Mouse (Mus musculus): ENCODE measurements around the gene Def6. TPM values are rescaled to one million over a fixed set of nuclear protein-coding genes. Genes with fewer than 3 reads are reported as not detected.
A peak's percentile ranks its signal among the peaks of the same experiment; 100 is the strongest.

The Def6 gene
- total and polyA plus RNA-seq, 3 experiments: 31.3 to 81.8 (median 53.6) TPM

DNA sequence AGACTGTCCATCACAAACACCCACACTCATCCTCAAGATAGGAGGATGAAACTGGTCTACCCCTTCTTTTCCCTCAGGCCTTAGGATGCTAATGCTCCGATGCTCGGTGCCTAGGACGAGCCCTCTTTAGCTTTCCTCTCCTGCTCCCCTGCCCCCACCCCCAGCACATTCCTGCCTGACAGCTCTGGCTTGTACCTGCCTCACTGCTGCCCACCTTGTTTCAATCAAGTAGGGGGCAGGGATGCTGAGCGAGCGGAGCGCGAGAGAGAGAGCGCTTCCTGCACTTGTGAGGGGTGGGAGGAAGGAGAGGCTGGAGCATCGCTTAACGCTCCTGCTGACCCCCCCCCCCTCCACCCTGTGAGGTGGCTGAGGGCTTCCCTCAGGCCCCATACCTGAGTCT, 47.2 kb upstream of the Def6 start:
- Histone ChIP-seq H3K27me3 (replicated peaks) (peaks cover 86% of the 10 kb centered on the region), H3K9me3 (replicated peaks; ENCODE audit: low read length) (no peaks in the 10 kb centered on the region), H3K27ac (ENCODE audit: insufficient read depth, low read depth) (no peak overlapping the region), H3K9ac (ENCODE audit: insufficient read depth, low read depth) (no peak overlapping the region), H3K36me3 (replicated peaks in 1 of 2; ENCODE audit: control insufficient read depth in 1 of 2, insufficient read depth in 1 of 2, low read length in 1 of 2) (no peaks in the 10 kb centered on the region), H3K79me2 (replicated peaks; ENCODE audit: control insufficient read depth, extremely low read depth, insufficient read depth, poor library complexity, severe bottlenecking) (no peaks in the 10 kb centered on the region), H3K4me3 (replicated peaks in 1 of 3; ENCODE audit: low read depth in 2 of 3, low read length in 2 of 3, poor library complexity in 1 of 3) (no peak overlapping the region), H3K4me1 (ENCODE audit: control insufficient read depth in 1 of 2, insufficient read depth in 2 of 2) (no peaks in the 10 kb centered on the region), H3K4me2 (ENCODE audit: insufficient read depth, low read depth, poor library complexity, severe bottlenecking) (no peak overlapping the region)
- DNase-seq (ENCODE audit: extremely low read depth): no peak
- dilution Hi-C loops (cut with MboI; ENCODE audit: extremely low pct_ligation_motif_present, extremely low pct_unique_long_range_greater_than_20kb, low sequenced_read_pairs) (no loop called here), in situ Hi-C loops (cut with MboI; ENCODE audit: low pct_ligation_motif_present, low pct_unique_long_range_greater_than_20kb, low sequenced_read_pairs) (loop anchor here (5.0 to 10.0 kb wide), 2 partner anchors 78 to 176 kb away; partner anchors contain the start of gene Tcp11)
- no peak for TF ChIP-seq ZKSCAN1 (IDR thresholded peaks at IDR 0.05; ENCODE audit: borderline replicate concordance, low read depth, low read length)
- TF ChIP-seq HCFC1 (IDR thresholded peaks at IDR 0.05; ENCODE audit: low read depth, low read length): no peak
- no peak for TF ChIP-seq BHLHE40 (IDR thresholded peaks at IDR 0.05; ENCODE audit: low read depth, low read length)
- no peak for TF ChIP-seq E2F4 (IDR thresholded peaks at IDR 0.05; ENCODE audit: insufficient replicate concordance, low read depth, low read length)
- no peak for TF ChIP-seq TCF12 (IDR thresholded peaks at IDR 0.05; ENCODE audit: low read depth, low read length)
- no peak for TF ChIP-seq RCOR1 (conservative IDR thresholded peaks at IDR 0.05; ENCODE audit: low read depth, low read length)
- TF ChIP-seq NRF1 (IDR thresholded peaks at IDR 0.05; ENCODE audit: low read depth, low read length): no peak
- TF ChIP-seq ZNF384 (IDR thresholded peaks at IDR 0.05; ENCODE audit: low read depth, low read length): no peak

DNA sequence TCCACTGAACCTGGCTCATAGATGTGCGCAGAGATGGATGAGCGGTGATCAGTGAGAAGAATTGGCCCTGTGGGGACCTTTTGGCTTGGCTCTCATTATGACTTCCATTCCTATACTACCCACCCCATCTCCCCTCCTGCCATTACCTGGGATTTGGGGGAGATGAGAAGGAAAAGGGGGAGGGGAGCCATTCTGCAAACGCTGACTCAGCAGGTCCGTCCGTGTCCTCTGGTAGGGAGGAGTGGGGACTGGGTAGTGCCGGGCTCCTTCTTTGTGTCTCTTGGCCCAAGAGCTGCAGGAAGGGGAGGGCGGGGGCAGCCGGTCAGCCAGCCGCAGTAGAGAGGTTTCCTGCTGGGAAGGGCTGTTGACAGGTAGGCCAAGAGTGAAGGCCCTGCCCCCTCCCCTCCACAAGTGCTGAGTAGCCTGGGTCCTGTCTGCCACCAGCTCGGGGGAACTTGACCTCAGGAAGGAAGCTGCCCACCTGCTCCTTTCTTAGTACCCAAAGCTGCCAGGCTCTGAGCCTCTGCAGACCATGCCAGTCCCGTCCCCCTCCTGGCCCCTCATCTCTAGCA, 46.2 kb upstream of the Def6 start:
- no peaks in the 10 kb centered on the region for H3K9me3 ChIP-seq (replicated peaks; ENCODE audit: low read length)
- no peak overlapping the region for H3K9ac ChIP-seq (ENCODE audit: insufficient read depth, low read depth)
- no peak overlapping the region for H3K4me3 ChIP-seq (replicated peaks in 1 of 3; ENCODE audit: low read depth in 2 of 3, low read length in 2 of 3, poor library complexity in 1 of 3)
- dilution Hi-C loops (cut with MboI; ENCODE audit: extremely low pct_ligation_motif_present, extremely low pct_unique_long_range_greater_than_20kb, low sequenced_read_pairs): no loop called here
- TF ChIP-seq USF1 (IDR thresholded peaks at IDR 0.05; ENCODE audit: low read depth, low read length): no peak
- TF ChIP-seq MXI1 (IDR thresholded peaks at IDR 0.05; ENCODE audit: low read depth, low read length): no peak
- peak; percentile 69; the same call in 1 of the 2 replicates for TF ChIP-seq MAFK (IDR thresholded peaks at IDR 0.05; ENCODE audit: insufficient replicate concordance, low read length)
- DNase-seq (ENCODE audit: extremely low read depth): no peak
- H3K79me2 ChIP-seq (replicated peaks; ENCODE audit: control insufficient read depth, extremely low read depth, insufficient read depth, poor library complexity, severe bottlenecking): no peaks in the 10 kb centered on the region
- H3K27me3 ChIP-seq (replicated peaks): peaks cover 86% of the 10 kb centered on the region
- H3K36me3 ChIP-seq (replicated peaks in 1 of 2; ENCODE audit: control insufficient read depth in 1 of 2, insufficient read depth in 1 of 2, low read length in 1 of 2): no peaks in the 10 kb centered on the region
- H3K27ac ChIP-seq (ENCODE audit: insufficient read depth, low read depth): no peak overlapping the region
- no peak overlapping the region for H3K4me2 ChIP-seq (ENCODE audit: insufficient read depth, low read depth, poor library complexity, severe bottlenecking)
- H3K4me1 ChIP-seq (ENCODE audit: control insufficient read depth in 1 of 2, insufficient read depth in 2 of 2): no peaks in the 10 kb centered on the region
- in situ Hi-C loops (cut with MboI; ENCODE audit: low pct_ligation_motif_present, low pct_unique_long_range_greater_than_20kb, low sequenced_read_pairs): loop anchor here (5.0 to 10.0 kb wide), 2 partner anchors 79 to 177 kb away; partner anchors contain the start of gene Tcp11

DNA sequence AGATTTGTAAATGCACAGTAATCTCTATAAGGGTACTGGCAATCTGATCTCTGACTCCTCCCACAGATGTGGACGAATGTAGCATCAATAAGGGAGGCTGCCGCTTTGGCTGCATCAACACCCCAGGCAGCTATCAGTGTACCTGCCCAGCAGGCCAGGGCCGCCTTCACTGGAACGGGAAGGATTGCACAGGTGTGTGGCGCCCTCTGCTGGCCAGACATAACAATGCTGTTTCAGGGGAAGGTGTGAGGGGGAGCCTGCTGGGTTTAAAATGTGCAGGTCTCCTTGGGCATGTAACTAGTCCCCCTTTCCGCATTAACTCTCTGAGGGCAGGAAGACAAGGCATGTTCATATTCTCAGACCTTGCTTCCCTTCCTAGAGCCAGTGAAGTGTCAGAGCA, 43.9 kb upstream of the Def6 start:
- no peaks in the 10 kb centered on the region for H3K36me3 ChIP-seq (replicated peaks in 1 of 2; ENCODE audit: control insufficient read depth in 1 of 2, insufficient read depth in 1 of 2, low read length in 1 of 2)
- in situ Hi-C loops (cut with MboI; ENCODE audit: low pct_ligation_motif_present, low pct_unique_long_range_greater_than_20kb, low sequenced_read_pairs): loop anchor here (5.0 to 10.0 kb wide), 2 partner anchors 81 to 179 kb away; partner anchors contain the start of gene Tcp11
- no peak overlapping the region for H3K4me2 ChIP-seq (ENCODE audit: insufficient read depth, low read depth, poor library complexity, severe bottlenecking)
- DNase-seq (ENCODE audit: extremely low read depth): peak; percentile 78
- no peak overlapping the region for H3K4me3 ChIP-seq (replicated peaks in 1 of 3; ENCODE audit: low read depth in 2 of 3, low read length in 2 of 3, poor library complexity in 1 of 3)
- no peak overlapping the region for H3K9ac ChIP-seq (ENCODE audit: insufficient read depth, low read depth)
- H3K4me1 ChIP-seq (ENCODE audit: control insufficient read depth in 1 of 2, insufficient read depth in 2 of 2): no peaks in the 10 kb centered on the region
- dilution Hi-C loops (cut with MboI; ENCODE audit: extremely low pct_ligation_motif_present, extremely low pct_unique_long_range_greater_than_20kb, low sequenced_read_pairs): no loop called here
- peaks cover 72% of the 10 kb centered on the region for H3K27me3 ChIP-seq (replicated peaks)
- H3K27ac ChIP-seq (ENCODE audit: insufficient read depth, low read depth): no peak overlapping the region
- H3K9me3 ChIP-seq (replicated peaks; ENCODE audit: low read length): no peaks in the 10 kb centered on the region
- no peaks in the 10 kb centered on the region for H3K79me2 ChIP-seq (replicated peaks; ENCODE audit: control insufficient read depth, extremely low read depth, insufficient read depth, poor library complexity, severe bottlenecking)
- TF ChIP-seq ZC3H11A (IDR thresholded peaks at IDR 0.05; ENCODE audit: low read depth, low read length): peak; percentile 92
- TF ChIP-seq MYC (IDR thresholded peaks at IDR 0.05; ENCODE audit: low read depth, low read length): 0 out of 2 replicates have a peak, but pooled peaks have one; percentile 15
- TF ChIP-seq USF2 (conservative IDR thresholded peaks at IDR 0.05; ENCODE audit: low read depth, low read length): no peak
- TF ChIP-seq POLR2A (IDR thresholded peaks at IDR 0.05; ENCODE audit: low read depth, low read length): no peak
- TF ChIP-seq CTCF (conservative IDR thresholded peaks at IDR 0.05 in 1 of 2, IDR thresholded peaks at IDR 0.05 in 1 of 2; ENCODE audit: low read depth in 2 of 2, low read length in 2 of 2): peak; percentile 85 to 96
- no peak for TF ChIP-seq JUN (IDR thresholded peaks at IDR 0.05; ENCODE audit: insufficient read depth, low read depth, low read length)
- TF ChIP-seq NELFE (IDR thresholded peaks at IDR 0.05; ENCODE audit: low read depth, low read length): peak; percentile 45; the same call in 1 of the 2 replicates
- peak; percentile 27; the same call in 1 of the 2 replicates for TF ChIP-seq IRF4 (IDR thresholded peaks at IDR 0.05; ENCODE audit: low read depth, low read length)
- no peak for TF ChIP-seq POLR2AphosphoS2 (IDR thresholded peaks at IDR 0.05; ENCODE audit: low read depth, low read length)
- peak; percentile 98 for TF ChIP-seq SMC3 (IDR thresholded peaks at IDR 0.05; ENCODE audit: low read depth, low read length)
- no peak for TF ChIP-seq EP300 (IDR thresholded peaks at IDR 0.05; ENCODE audit: low read length)
- peak; percentile 98 for TF ChIP-seq RAD21 (IDR thresholded peaks at IDR 0.05; ENCODE audit: low read depth, low read length)
- no peak for TF ChIP-seq GABPA (IDR thresholded peaks at IDR 0.05; ENCODE audit: insufficient replicate concordance, low read depth, low read length)
- TF ChIP-seq ZKSCAN1 (IDR thresholded peaks at IDR 0.05; ENCODE audit: borderline replicate concordance, low read depth, low read length): no peak
- no peak for TF ChIP-seq TBP (conservative IDR thresholded peaks at IDR 0.05; ENCODE audit: low read depth, low read length)
- TF ChIP-seq NRF1 (IDR thresholded peaks at IDR 0.05; ENCODE audit: low read depth, low read length): no peak
- TF ChIP-seq TCF12 (IDR thresholded peaks at IDR 0.05; ENCODE audit: low read depth, low read length): no peak
- TF ChIP-seq ZNF384 (IDR thresholded peaks at IDR 0.05; ENCODE audit: low read depth, low read length): no peak
